Mouse (Mus musculus): ENCODE data around the gene Crcp.

GRCm38 (mm10) chr5:130033869-130034268, 4.8 kb downstream of the Crcp start:
- TF ChIP-seq POLR2A (IDR thresholded peaks at IDR 0.05; ENCODE audit: low read depth, low read length): no peak
- TF ChIP-seq CTCF (IDR thresholded peaks at IDR 0.05; ENCODE audit: extremely low read depth, insufficient read depth, insufficient read length, insufficient replicate concordance): no peak
